Mouse (Mus musculus) kidney, adult 2 months (tissue): ENCODE results near the gene Alyref.

Experiments used
- CTCF ChIP-seq: fragments of 200-500 bp; conservative IDR thresholded peaks from 2 replicates; pipeline ENCODE4 v1.5.1; 2011; ENCODE audit warnings: low read depth, mild to moderate bottlenecking, control low read depth, low read length, moderate library complexity, mixed read lengths; ENCODE audit not compliant: insufficient read depth, insufficient read length
- POLR2A ChIP-seq: fragments of 200-500 bp; IDR thresholded peaks from one replicate; pipeline ENCODE4 v1.6.1; 2011; ENCODE audit warnings: low read depth, low read length, control low read depth

DNA sequence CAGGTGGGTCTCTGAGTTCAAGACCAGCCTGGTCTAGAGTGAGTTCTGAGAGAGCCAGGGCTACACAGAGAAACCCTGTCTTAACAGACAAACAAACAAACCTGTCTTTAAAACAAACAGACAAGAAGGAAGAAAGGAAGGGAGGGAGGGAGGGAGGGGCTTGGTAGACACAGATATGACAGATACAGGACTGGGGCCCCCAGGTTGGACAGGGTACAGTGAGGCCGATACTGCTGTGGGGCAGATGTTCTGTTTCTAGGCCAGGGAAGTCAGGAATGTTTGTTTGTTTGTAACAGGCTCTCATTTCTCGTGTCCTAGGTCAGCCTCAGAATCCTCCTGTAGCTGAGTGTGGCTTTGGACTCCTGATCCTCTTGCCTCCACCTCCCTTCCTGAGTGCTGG, 5.4 kb upstream of the Alyref start:
- TF ChIP-seq CTCF (no peak), POLR2A (no peak)
